Mouse (Mus musculus) C2C12 (cell line): ENCODE measurements around the gene Gm43302. TPM values are rescaled to one million over a fixed set of nuclear protein-coding genes. Genes with fewer than 3 reads are reported as not detected.
"Not testable (repeated sequence)": the region's sequence is repeated elsewhere in the genome, so short reads cannot be mapped to it uniquely, and the experiment has no call there.

Experiments
- H3K27me3 ChIP-seq: one replicate; pipeline ENCODE4 v1.6.1; 2011; ENCODE audit not compliant: control insufficient read depth, insufficient read depth, insufficient read length
- H3K36me3 ChIP-seq: one replicate; pipeline ENCODE4 v1.6.1; 2011; ENCODE audit not compliant: control insufficient read depth, insufficient read depth
- H3K4me3 ChIP-seq: one replicate; pipeline ENCODE4 v1.5.1; 2011; ENCODE audit warnings: mild to moderate bottlenecking, control low read depth; ENCODE audit not compliant: poor library complexity, insufficient read depth, severe bottlenecking
- H3K79me2 ChIP-seq: one replicate; pipeline ENCODE4 v1.6.1; 2011; ENCODE audit not compliant: control insufficient read depth, insufficient read depth
- H3K79me3 ChIP-seq: one replicate; pipeline ENCODE4 v1.6.1; 2011; ENCODE audit warnings: low read depth, control low read depth
- H3ac ChIP-seq: one replicate; pipeline ENCODE3; 2011; ENCODE audit warnings: low read depth; ENCODE audit not compliant: control insufficient read depth, insufficient read length
- CEBPB ChIP-seq: IDR thresholded peaks from one replicate; pipeline ENCODE4 v1.6.1; 2011; ENCODE audit warnings: low read depth, mild to moderate bottlenecking, control low read depth, moderate library complexity
- CTCF ChIP-seq: IDR thresholded peaks from one replicate; pipeline ENCODE4 v1.5.1; 2011; ENCODE audit not compliant: control insufficient read depth, insufficient read depth, insufficient read length
- FOSL1 ChIP-seq: IDR thresholded peaks from one replicate; pipeline ENCODE4 v1.8.0; 2011; ENCODE audit warnings: mild to moderate bottlenecking, low read length; ENCODE audit not compliant: poor library complexity, insufficient read depth, severe bottlenecking
- MAX ChIP-seq: IDR thresholded peaks from one replicate; pipeline ENCODE4 v1.6.1; 2011; ENCODE audit warnings: mild to moderate bottlenecking, control low read depth
- MYOD1 ChIP-seq: IDR thresholded peaks from one replicate; pipeline ENCODE4 v1.6.1; 2011; ENCODE audit warnings: low read depth; ENCODE audit not compliant: control insufficient read depth, insufficient read length
- MYOG ChIP-seq: IDR thresholded peaks from one replicate; pipeline ENCODE4 v1.6.1; 2011; ENCODE audit not compliant: control insufficient read depth, insufficient read length; ENCODE audit errors: extremely low read depth
- USF1 ChIP-seq: IDR thresholded peaks from one replicate; pipeline ENCODE4 v1.6.1; 2011; ENCODE audit warnings: low read depth, mild to moderate bottlenecking, control low read depth, moderate library complexity
- polyA plus RNA-seq: library from polyadenylated mRNA; unstranded; fragments of >200 nt; fragmentation: generic; extraction: Trizol; gene quantifications from one replicate; pipeline ENCODE4 v1.2.1, GENCODE M21; 2012; ENCODE audit warnings: missing spikeins

Gm43302 gene
- polyA plus RNA-seq, 1 experiment: not detected

DNA sequence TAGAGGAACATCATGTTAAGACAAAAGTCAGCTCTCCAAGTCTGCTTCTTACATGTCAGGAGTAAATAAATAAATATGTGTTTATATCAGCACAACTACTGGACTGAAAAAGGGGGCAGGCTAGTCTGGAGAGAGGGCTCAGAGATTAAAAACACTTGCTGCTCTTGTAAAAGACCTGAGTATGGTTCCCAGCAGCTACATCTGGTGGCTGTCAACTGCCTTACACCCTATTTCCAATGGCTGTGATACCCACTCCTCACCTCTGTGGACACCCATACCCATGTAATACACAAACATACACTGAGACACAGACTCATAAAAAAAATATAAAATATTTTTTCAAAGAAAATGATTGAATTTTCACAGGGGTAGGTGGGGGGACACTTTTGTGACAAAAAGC, 41.0 kb downstream of the Gm43302 start:
- Histone ChIP-seq H3K79me2 (no peaks in the 10 kb centered on the region), H3ac (no peak overlapping the region), H3K79me3 (no peaks in the 10 kb centered on the region), H3K4me3 (no peak overlapping the region), H3K36me3 (no peaks in the 10 kb centered on the region), H3K27me3 (no peaks in the 10 kb centered on the region)
- TF ChIP-seq MAX (no peak), USF1 (no peak), MYOG (no peak), MYOD1 (no peak), CTCF (no peak), CEBPB (no peak), FOSL1 (no peak)

DNA sequence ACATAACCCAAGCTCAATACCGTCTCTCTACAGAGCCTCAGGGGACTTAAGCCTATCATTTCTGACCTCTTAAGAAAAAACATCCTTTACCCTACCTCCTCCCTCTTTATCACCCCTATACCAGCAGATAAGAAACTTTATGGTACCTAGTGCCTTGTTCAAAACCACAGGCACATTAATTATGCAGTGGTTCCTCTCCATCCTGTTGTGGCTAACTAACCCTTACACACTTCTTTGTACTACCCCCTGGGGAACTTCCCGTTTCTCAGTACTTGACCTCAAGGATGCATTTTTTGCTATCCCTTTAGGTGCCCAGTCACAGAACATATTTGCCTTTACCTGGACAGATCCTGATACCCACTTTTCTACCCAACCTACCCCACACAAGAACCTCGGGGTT, 48.8 kb downstream of the Gm43302 start:
- H3K36me3 ChIP-seq, H3ac ChIP-seq, H3K4me3 ChIP-seq, H3K79me2 ChIP-seq, H3K27me3 ChIP-seq, H3K79me3 ChIP-seq: not testable (repeated sequence)

DNA sequence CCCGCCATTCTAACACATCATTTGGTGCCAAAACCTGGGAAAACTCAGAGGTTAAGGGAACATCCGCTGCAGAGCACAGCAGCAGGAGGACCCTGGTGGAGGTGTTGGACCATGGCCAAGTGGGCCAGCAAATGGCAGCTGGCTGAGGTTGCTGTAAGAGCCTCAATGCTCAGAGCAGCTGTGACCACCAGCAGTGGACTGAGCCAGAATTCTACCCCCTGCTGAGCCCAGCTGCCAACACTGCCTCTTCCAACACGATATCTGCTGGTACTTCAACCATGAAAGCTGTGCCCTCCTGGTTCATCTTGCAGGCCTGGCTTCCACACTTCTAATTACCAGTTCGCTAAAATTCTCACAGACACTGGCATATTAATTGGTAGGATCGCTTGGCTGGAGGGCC, 52.5 kb downstream of the Gm43302 start:
- not testable (repeated sequence) for H3K27me3 ChIP-seq, H3K79me2 ChIP-seq, H3K79me3 ChIP-seq, H3K4me3 ChIP-seq, H3K36me3 ChIP-seq, H3ac ChIP-seq

DNA sequence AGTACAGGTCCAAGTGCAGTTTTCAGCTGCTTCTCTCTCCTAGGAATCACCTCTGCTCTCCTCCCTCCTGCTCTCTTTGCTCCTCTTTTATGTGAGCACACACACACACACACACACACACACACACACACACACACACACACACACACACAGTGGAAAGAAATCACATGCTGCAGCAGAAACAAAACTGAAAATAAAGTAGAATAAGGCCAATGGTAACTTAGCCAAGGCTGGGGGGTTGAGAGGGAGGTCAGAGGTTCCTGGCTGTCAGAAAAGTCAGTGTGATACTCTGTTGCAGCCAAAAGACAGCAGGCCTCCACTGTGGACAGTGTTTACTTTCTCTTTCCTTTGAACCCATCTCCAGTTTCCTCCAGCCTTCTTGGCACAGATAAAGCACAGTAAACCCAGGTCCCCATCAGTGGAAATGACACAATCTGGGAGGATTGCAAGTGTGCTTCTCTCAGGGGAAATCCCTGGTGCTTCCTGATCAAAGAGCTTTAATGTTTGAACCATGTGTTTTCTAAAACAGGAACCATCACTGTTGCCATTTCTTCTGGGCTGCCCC, 53.9 kb downstream of the Gm43302 start, which contains the start of gene Gbp10:
Gbp10 (minus strand) TSS at position 51 of the 565 bp plus-strand sequence.
- not testable (repeated sequence) for H3K36me3 ChIP-seq, H3K27me3 ChIP-seq, H3K79me2 ChIP-seq, H3K79me3 ChIP-seq, H3ac ChIP-seq, H3K4me3 ChIP-seq

DNA sequence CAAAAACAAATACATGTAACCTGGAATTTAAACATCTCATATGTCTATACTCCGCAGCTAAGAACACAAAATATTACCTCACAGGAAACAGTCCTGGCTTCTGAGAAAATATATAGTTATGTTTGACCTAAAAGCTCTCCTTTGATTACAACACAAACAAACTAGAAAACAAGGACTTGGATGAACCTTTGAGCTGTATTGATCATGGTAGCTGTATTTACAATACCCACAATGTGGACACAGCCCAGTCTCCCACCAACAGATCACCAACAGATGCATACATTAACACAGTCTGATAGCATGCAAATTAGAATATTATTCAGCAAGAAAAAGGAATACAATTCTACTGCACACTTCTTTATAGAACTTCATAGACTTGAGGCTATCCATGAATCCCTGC, 55.1 kb downstream of the Gm43302 start:
- H3K27me3 ChIP-seq, H3ac ChIP-seq, H3K79me3 ChIP-seq, H3K79me2 ChIP-seq, H3K36me3 ChIP-seq, H3K4me3 ChIP-seq: not testable (repeated sequence)

DNA sequence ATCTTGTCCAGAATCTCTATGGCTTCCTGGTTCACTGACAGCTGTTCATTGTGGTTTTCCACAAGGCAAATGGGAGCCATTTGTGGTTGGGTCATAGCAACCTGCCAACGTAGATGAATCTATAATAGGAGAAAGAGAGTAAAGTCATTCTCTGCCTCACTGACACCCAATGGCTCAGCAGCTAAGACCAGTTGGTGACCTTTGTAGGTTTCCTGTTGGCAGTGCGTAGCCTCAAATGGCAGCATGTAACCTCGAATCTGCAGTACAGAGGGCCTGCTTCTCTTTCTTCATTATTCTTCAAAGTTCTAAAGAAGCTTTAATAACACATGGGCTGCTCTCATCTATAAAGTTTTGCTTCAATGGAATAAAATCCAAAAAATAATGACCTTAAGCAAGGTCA, 57.5 kb downstream of the Gm43302 start:
- not testable (repeated sequence) for H3K79me2 ChIP-seq, H3K79me3 ChIP-seq, H3K4me3 ChIP-seq, H3K27me3 ChIP-seq, H3ac ChIP-seq, H3K36me3 ChIP-seq

DNA sequence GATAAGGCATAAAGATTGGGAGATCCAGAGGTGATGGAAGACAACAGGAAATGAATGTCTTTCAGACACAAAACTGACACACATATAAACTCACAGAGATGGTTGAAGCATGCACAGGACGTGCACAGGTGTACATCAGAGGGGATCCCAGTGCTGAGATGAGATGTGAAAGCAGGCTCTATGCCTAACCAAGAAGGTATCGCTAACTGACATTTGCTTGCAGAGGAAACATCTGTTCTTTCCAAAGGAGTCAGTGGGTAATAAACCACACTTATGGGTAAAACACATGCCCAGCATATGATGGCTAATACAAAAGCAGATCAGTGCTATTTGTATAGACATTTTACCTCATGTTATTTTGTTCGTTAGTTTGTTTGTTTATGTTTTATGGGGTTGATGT, 84.5 kb downstream of the Gm43302 start:
- not testable (repeated sequence) for H3K4me3 ChIP-seq, H3K79me3 ChIP-seq, H3K27me3 ChIP-seq, H3K79me2 ChIP-seq, H3K36me3 ChIP-seq, H3ac ChIP-seq

DNA sequence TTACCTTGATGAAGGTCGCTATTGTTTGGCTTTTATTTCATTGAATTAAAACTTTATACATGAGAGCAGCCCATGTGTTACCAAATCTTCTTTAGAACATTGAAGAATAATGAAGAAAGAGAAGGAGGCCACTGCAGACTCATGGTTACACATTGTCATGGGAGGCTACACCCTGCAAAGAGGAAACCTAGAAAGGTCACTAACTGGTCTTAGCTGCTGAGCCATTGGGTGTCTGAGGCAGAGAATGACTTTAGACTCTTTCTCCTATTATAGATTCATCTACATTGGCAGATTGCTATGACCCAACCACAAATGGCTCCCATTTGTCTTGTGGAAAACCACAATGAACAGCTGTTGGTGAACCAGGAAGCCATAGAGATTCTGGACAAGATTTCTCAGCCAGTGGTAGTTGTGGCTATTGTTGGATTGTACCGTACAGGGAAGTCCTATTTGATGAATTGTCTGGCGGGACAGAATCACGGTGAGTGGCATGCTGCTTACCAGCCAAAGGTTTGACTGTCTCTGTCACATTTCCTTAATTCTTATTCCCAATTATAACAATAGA, 92.6 kb downstream of the Gm43302 start:
- H3K36me3 ChIP-seq, H3K79me2 ChIP-seq, H3ac ChIP-seq, H3K4me3 ChIP-seq, H3K27me3 ChIP-seq, H3K79me3 ChIP-seq: not testable (repeated sequence)

DNA sequence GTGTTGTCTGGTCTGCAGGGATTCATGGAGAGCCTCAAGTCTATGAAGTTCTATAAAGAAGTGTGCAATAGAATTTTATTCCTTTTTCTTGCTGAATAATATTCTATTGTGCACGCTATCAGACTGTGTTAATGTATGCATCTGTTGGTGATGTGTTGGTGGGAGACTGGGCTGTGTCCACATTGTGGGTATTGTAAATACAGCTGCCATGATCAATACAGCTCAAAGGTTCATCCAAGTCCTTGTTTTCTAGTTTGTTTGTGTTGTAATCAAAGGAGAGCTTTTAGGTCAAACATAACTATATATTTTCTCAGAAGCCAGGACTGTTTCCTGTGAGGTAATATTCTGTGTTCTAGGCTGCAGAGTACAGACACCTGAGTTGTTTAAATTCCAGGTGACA, 94.3 kb downstream of the Gm43302 start:
- not testable (repeated sequence) for H3K79me2 ChIP-seq, H3K36me3 ChIP-seq, H3K4me3 ChIP-seq, H3ac ChIP-seq, H3K27me3 ChIP-seq, H3K79me3 ChIP-seq

DNA sequence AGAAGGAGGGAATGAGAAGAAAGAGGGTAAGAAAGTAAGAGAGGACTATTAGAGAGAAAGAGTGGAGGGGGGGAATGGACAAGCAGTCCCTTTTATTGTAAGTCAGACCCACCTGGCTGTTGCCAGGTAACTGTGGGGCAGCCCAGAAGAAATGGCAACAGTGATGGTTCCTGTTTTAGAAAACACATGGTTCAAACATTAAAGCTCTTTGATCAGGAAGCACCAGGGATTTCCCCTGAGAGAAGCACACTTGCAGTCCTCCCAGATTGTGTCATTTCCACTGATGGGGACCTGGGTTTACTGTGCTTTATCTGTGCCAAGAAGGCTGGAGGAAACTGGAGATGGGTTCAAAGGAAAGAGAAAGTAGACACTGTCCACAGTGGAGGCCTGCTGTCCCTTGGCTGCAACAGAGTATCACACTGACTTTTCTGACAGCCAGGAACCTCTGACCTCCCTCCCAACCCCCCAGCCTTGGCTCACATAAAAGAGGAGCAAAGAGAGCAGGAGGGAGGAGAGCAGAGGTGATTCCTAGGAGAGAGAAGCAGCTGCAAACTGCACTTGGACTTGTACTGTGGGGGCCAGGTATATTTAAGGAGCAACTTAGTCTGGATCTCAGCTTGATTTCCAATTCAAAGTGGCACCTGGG, 95.5 kb downstream of the Gm43302 start:
- not testable (repeated sequence) for H3K79me2 ChIP-seq, H3K79me3 ChIP-seq, H3K4me3 ChIP-seq, H3K27me3 ChIP-seq, H3ac ChIP-seq, H3K36me3 ChIP-seq

DNA sequence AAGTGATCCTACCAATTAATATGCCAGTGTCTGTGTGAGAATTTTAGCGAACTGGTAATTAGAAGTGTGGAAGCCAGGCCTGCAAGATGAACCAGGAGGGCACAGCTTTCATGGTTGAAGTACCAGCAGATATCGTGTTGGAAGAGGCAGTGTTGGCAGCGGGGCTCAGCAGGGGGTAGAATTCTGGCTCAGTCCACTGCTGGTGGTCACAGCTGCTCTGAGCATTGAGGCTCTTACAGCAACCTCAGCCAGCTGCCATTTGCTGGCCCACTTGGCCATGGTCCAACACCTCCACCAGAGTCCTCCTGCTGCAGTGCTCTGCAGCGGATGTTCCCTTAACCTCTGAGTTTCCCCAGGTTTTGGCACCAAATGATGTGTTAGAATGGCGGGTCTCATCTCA, 97.2 kb downstream of the Gm43302 start:
- H3K79me3 ChIP-seq, H3K79me2 ChIP-seq, H3K4me3 ChIP-seq, H3K27me3 ChIP-seq, H3K36me3 ChIP-seq, H3ac ChIP-seq: not testable (repeated sequence)
